Mouse (Mus musculus) stomach, embryonic 15.5 days (tissue): ENCODE data around the gene Slc25a44. TPM values are rescaled to one million over a fixed set of nuclear protein-coding genes. Genes with fewer than 3 reads are reported as not detected.
"Not testable (repeated sequence)": the region's sequence is repeated elsewhere in the genome, so short reads cannot be mapped to it uniquely, and the experiment has no call there.

Experiments used
- ATAC-seq: fragments of 200-750 bp; cut with Nextera tagmentation; 2 replicates; pipeline ENCODE4 v1.8.0; 2017; ENCODE audit warnings: low read depth, moderate number of reproducible peaks, moderate TSS enrichment; ENCODE audit not compliant: insufficient read depth, low FRiP score
- H3K27ac ChIP-seq: fragments of 300-500 bp; sonication (generic); 2 replicates; pipeline ENCODE4 v1.5.1; 2015; ENCODE audit warnings: mild to moderate bottlenecking, inconsistent platforms
- H3K27me3 ChIP-seq: fragments of 300-500 bp; sonication (generic); replicated peaks from 2 replicates; pipeline ENCODE4 v1.6.1; 2015; ENCODE audit warnings: inconsistent platforms
- H3K36me3 ChIP-seq: fragments of 300-500 bp; sonication (generic); 2 replicates; pipeline ENCODE4 v1.6.1; 2015; ENCODE audit warnings: inconsistent platforms
- H3K4me1 ChIP-seq: fragments of 300-500 bp; sonication (generic); 2 replicates; pipeline ENCODE4 v1.6.1; 2015; ENCODE audit warnings: inconsistent platforms
- H3K4me2 ChIP-seq: fragments of 300-500 bp; sonication (generic); 2 replicates; pipeline ENCODE4 v1.6.1; 2015; ENCODE audit warnings: mild to moderate bottlenecking, inconsistent platforms
- H3K4me3 ChIP-seq: fragments of 300-500 bp; sonication (generic); replicated peaks from 2 replicates; pipeline ENCODE4 v1.5.1; 2015; ENCODE audit warnings: inconsistent platforms
- H3K9ac ChIP-seq: fragments of 300-500 bp; sonication (generic); 2 replicates; pipeline ENCODE4 v1.6.1; 2015; ENCODE audit warnings: inconsistent platforms
- H3K9me3 ChIP-seq: fragments of 300-500 bp; sonication (generic); 2 replicates; pipeline ENCODE4 v1.6.1; 2016; ENCODE audit warnings: inconsistent platforms
- WGBS: fragments of 180-500 bp; shearing (Covaris S2); methylation state at CpG from one replicate; pipeline ENCODE4 v1.1.7; 2015; 5-methylcytosine and 5-hydroxymethylcytosine counted together
- polyA plus RNA-seq: library from polyadenylated mRNA; unstranded; fragments of >200 nt; fragmentation: Nextera tagmentation; extraction: Ambion mirVana; gene quantifications from 2 replicates; pipeline ENCODE4 v1.2.1, GENCODE M21; 2015

Gene Slc25a44
- polyA plus RNA-seq, 1 experiment from 2014 or later, result 15.7 TPM

DNA sequence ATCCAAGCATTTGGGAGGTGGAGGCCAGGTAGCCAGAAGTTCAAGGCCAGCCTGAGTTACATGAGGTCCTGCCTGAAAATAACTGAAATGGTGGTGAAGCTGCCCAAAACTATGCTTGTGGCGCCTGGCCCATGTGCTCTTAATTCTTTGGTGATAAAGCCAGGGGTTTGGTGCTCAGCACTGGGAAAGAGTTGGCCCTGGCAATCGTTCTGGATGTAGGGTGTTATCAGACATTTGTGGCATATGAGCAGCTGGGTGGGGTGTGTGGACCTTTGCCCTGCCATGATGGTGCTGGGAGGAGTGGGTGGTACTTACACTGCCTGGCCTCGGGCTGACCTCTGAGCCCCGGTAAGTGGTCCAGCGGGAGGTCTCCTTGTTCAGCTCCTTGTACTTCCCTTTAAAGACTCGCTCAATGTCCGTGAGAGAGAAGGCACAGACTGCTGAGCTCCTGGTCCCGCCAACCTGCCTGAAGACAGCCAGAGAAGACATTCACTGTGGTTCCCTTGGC lies 22.8 kb upstream of the Slc25a44 start:
- Histone ChIP-seq H3K9me3 (no peaks in the 10 kb centered on the region), H3K4me1 (peaks cover 29% of the 10 kb centered on the region), H3K27me3 (no peaks in the 10 kb centered on the region), H3K9ac (no peak overlapping the region), H3K36me3 (no peaks in the 10 kb centered on the region; the same call in 1 of the 2 replicates), H3K4me3 (no peak overlapping the region), H3K4me2 (no peak overlapping the region), H3K27ac (peak overlapping the region; percentile 48; the same call in 1 of the 2 replicates)
- no peak for ATAC-seq
- WGBS, result 57% methylated on average over 8 of the region's 8 CpGs

GRCm38 (mm10) chr3:88446471-88447123 lies 21.7 kb upstream of the Slc25a44 start:
- Histone ChIP-seq H3K4me3 (no peak overlapping the region), H3K9ac (no peak overlapping the region), H3K4me2 (no peak overlapping the region), H3K27ac (peak overlapping the region; percentile 31; the same call in 1 of the 2 replicates), H3K27me3 (no peaks in the 10 kb centered on the region), H3K4me1 (peaks cover 29% of the 10 kb centered on the region), H3K9me3 (no peaks in the 10 kb centered on the region), H3K36me3 (no peaks in the 10 kb centered on the region; the same call in 1 of the 2 replicates)
- ATAC-seq, result no peak
- WGBS, result 56% methylated on average over 8 of the region's 8 CpGs

DNA sequence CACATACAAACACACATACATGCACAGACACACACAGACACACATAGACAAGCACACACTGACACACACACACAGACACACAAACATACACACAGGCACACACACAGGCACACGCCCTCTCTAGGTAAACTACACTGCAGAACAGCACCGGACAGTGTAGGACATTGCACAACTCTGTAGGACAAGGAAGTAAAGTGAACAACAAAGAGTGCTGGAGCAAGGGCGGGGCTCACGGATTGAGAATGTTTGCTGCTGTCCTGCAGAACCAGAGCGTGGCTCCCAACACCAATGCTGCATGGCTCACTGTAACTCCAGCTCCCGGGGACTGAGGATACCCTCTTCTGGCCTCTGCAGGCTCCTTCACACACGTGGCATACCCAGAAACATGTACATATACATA lies 17.9 kb upstream of the Slc25a44 start:
- Histone ChIP-seq H3K4me2 (no peak overlapping the region), H3K27ac (no peak overlapping the region), H3K4me3 (no peak overlapping the region), H3K9me3 (no peaks in the 10 kb centered on the region), H3K27me3 (no peaks in the 10 kb centered on the region), H3K9ac (no peak overlapping the region), H3K4me1 (peaks cover 14% of the 10 kb centered on the region), H3K36me3 (no peaks in the 10 kb centered on the region; the same call in 1 of the 2 replicates)
- 54% methylated on average over 7 of the region's 7 CpGs for WGBS
- peak; percentile 75 for ATAC-seq

- no peak overlapping the region for H3K9ac ChIP-seq
- H3K9me3 ChIP-seq, result no peaks in the 10 kb centered on the region
- H3K4me2 ChIP-seq, result no peak overlapping the region
- H3K4me1 ChIP-seq, result peaks cover 16% of the 10 kb centered on the region
- H3K4me3 ChIP-seq, result no peak overlapping the region
- no peak overlapping the region for H3K27ac ChIP-seq
- H3K36me3 ChIP-seq, result no peaks in the 10 kb centered on the region; the same call in 1 of the 2 replicates
- no peak for ATAC-seq
- no peaks in the 10 kb centered on the region for H3K27me3 ChIP-seq
- 72% methylated on average over 12 of the region's 12 CpGs for WGBS
Measured at GRCm38 (mm10) chr3:88442488-88442887, 17.5 kb upstream of the Slc25a44 start.

DNA sequence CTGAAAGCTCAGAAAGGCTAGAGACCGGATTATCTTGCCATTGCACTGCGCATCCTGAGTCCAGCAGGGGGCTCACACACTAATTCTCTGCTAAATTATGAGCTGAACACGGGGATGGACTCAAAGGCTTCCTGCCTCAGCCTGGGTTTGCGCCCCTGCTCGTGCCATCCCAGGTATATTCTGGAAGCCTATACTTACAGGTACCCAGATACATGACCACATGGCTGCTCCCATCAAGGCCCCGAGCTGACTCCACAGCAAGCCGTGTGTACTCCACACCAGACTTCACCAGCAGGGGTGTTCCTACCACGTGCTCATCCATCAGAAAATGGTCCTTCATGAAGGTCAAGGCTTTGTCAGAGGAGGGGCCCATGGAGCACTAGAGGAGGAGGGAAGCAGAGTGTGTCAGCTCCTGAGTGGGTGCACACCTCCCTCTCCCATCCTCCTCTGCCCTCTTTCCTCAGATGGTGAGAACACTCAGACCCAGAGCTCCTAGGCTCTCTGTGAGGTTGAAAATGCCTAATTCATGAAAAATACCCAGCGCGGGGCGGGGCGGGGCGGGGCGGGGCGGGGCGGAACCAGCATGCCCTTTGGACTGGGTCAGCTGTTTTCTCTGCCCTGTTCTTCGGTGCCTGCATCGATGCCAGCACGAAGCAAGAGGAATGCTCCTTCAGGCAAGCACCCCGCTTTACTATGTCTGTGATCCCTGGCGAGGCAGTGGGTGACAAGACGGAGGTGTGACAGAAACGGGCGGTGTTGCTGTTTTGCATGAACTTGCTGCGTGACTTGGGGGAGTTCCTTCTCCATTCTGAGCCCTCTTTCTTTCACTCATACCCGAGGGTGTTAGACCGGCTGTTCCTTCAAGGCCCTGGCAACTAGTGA lies 15.8 kb upstream of the Slc25a44 start:
- no peaks in the 10 kb centered on the region; the same call in 1 of the 2 replicates for H3K36me3 ChIP-seq
- H3K9ac ChIP-seq, result no peak overlapping the region
- H3K9me3 ChIP-seq, result no peaks in the 10 kb centered on the region
- ATAC-seq, result no peak
- H3K27me3 ChIP-seq, result no peaks in the 10 kb centered on the region
- peak overlapping the region; percentile 38 for H3K4me2 ChIP-seq
- 18% methylated on average over 27 of the region's 27 CpGs for WGBS
- H3K27ac ChIP-seq, result no peak overlapping the region
- peaks cover 18% of the 10 kb centered on the region for H3K4me1 ChIP-seq
- H3K4me3 ChIP-seq, result no peak overlapping the region

DNA sequence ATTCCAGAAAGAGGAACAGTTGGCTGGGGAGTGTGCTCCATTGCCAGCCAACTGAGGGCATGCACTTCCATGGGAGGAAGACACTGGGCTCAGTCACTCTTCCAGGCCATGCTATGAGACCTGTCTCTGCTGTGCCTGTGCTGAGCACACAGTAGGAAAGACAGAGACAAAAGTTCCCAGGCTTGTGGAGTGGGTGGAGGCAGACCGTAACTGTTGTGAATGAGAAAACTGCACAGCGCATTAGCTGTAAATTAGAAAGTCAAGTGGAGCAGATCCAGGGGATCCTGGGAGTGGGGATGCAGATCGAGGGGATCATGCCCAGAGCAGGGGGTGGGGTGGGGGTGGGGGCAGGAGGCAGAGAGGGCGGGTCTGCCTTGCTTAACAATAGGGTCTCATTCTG lies 14.6 kb upstream of the Slc25a44 start:
- no peak overlapping the region for H3K9ac ChIP-seq
- H3K4me2 ChIP-seq, result no peak overlapping the region
- no peak for ATAC-seq
- no peak overlapping the region for H3K27ac ChIP-seq
- no peak overlapping the region for H3K4me3 ChIP-seq
- H3K9me3 ChIP-seq, result no peaks in the 10 kb centered on the region
- no peaks in the 10 kb centered on the region for H3K36me3 ChIP-seq
- WGBS, result 68% methylated on average over 4 of the region's 4 CpGs
- peaks cover 18% of the 10 kb centered on the region for H3K4me1 ChIP-seq
- no peaks in the 10 kb centered on the region for H3K27me3 ChIP-seq

GRCm38 (mm10) chr3:88437454-88437853 lies 12.5 kb upstream of the Slc25a44 start:
- H3K9ac ChIP-seq, result no peak overlapping the region
- H3K4me2 ChIP-seq, result no peak overlapping the region
- 71% methylated on average over 10 of the region's 10 CpGs for WGBS
- H3K4me3 ChIP-seq, result no peak overlapping the region
- peaks cover 18% of the 10 kb centered on the region for H3K4me1 ChIP-seq
- H3K27me3 ChIP-seq, result no peaks in the 10 kb centered on the region
- H3K9me3 ChIP-seq, result no peaks in the 10 kb centered on the region
- no peaks in the 10 kb centered on the region for H3K36me3 ChIP-seq
- H3K27ac ChIP-seq, result no peak overlapping the region
- ATAC-seq, result no peak

DNA sequence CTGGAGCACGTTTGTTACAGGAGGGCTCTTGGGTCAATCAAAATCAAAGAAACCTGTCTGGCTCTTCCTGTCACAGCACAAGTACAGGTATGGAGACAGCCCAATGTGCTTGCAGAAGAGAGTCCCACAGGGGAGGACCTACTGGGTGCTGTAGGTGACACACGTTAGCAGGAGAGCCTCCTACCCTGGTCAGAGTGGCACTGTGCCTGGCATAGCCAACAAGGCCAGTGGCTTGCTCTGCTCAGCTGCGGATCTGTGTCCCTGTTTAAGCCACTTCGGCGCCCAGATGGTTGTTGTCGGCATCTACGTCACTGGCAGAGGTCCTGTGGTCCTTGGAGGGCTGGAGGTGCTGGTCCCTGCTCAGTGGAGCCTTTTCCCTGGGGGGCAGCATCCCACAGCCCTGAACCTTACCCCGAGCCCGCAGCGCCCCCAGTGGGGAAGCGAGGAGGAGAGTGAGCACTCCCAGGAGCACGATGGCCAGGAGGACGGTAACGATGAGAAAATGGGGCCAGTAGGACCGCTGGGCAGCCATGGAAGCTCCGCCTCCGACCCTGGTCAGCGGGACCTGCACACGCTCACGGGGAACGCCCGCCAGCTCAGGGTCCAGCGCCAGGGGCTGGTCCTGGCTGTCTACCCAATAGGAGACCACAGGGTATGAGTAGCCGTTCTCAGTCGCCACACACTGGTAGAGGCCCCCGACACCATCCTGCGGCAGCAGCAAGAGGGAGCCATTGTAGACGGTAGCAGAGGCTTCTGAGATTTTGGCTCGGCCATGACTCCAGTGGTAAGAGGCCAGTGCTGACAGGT lies 11.7 kb upstream of the Slc25a44 start:
- peak; percentile 65 for ATAC-seq
- Histone ChIP-seq H3K9me3 (no peaks in the 10 kb centered on the region), H3K4me2 (peak overlapping the region; percentile 58), H3K36me3 (no peaks in the 10 kb centered on the region), H3K9ac (no peak overlapping the region), H3K4me3 (peak overlapping the region; percentile 32), H3K27me3 (no peaks in the 10 kb centered on the region), H3K27ac (no peak overlapping the region), H3K4me1 (peaks cover 18% of the 10 kb centered on the region)
- 12% methylated on average over 29 of the region's 29 CpGs for WGBS

DNA sequence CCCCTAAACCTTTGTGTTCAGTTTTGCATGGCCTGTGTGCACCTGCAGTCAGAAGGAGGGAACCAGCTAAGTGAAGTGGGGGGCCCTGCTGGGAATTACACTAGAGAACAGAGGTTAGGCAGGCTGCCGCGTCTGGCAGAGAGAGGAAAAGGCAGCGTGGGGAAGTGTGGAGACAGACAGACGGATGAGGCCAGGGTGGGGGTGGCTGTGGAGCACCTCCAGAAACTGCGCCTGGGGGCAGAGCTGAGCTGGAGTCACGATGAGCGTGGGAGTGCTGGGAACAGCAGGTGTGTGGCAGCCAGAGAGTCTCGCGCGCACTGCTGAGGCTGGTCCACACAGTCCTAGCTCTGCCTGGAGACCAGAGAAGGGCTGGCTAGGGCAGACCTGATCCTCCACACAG lies 10.6 kb upstream of the Slc25a44 start:
- no peak overlapping the region for H3K4me2 ChIP-seq
- no peaks in the 10 kb centered on the region for H3K36me3 ChIP-seq
- H3K9ac ChIP-seq, result no peak overlapping the region
- no peak overlapping the region for H3K27ac ChIP-seq
- WGBS, result 64% methylated on average over 10 of the region's 10 CpGs
- H3K4me3 ChIP-seq, result no peak overlapping the region
- ATAC-seq, result 0 out of 2 replicates have a peak, but pooled peaks have one; percentile 37
- H3K4me1 ChIP-seq, result peaks cover 15% of the 10 kb centered on the region
- no peaks in the 10 kb centered on the region for H3K27me3 ChIP-seq
- no peaks in the 10 kb centered on the region for H3K9me3 ChIP-seq

GRCm38 (mm10) chr3:88428639-88429038 lies 3.7 kb upstream of the Slc25a44 start:
- not testable (repeated sequence) for H3K9me3 ChIP-seq, H3K9ac ChIP-seq, H3K27ac ChIP-seq, ATAC-seq, H3K36me3 ChIP-seq, H3K4me3 ChIP-seq, H3K4me2 ChIP-seq, H3K27me3 ChIP-seq
- H3K4me1 ChIP-seq, result peaks cover 11% of the 10 kb centered on the region
- WGBS, result 69% methylated on average over 8 of the region's 8 CpGs

DNA sequence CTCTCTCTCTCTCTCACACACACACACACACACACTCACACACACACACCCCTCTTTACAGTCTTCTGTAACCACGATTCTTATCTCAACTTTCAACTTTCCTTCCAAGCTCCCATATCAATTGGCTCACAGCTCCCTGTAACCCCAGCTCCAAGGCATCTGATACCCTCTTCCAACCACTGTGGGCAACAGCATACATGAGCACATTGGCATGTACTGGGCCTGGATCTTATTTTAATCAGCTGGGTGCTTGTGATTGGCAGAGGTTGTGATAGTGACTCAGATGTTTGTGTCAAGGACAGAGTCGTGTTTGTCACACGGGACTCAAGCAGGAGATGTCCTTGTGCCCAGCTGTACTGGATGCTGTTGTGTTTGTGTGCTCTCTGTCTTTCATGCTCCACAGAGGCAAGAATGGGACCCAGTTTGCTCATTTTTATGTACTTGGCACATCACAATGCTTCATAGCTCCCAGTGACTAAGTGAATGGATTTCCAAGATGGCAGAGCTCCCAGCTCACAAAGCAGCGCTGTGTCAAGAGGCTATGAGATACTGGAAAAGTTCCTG lies 2.5 kb upstream of the Slc25a44 start:
- ATAC-seq, result no peak
- Histone ChIP-seq H3K27ac (no peak overlapping the region), H3K4me3 (no peak overlapping the region), H3K27me3 (no peaks in the 10 kb centered on the region), H3K9me3 (no peaks in the 10 kb centered on the region), H3K4me2 (no peak overlapping the region), H3K9ac (no peak overlapping the region), H3K4me1 (peaks cover 20% of the 10 kb centered on the region), H3K36me3 (no peaks in the 10 kb centered on the region)
- 75% methylated on average over 4 of the region's 4 CpGs for WGBS
